Mouse (Mus musculus): ENCODE results near the gene Klhdc2.
A peak's percentile ranks its signal among the peaks of the same experiment; 100 is the strongest.

Gene Klhdc2

GRCm38 (mm10) chr12:69302171-69302570 lies 5.7 kb downstream of the Klhdc2 start:
- DNase-seq: no peak

- no peak for DNase-seq
These were observed 7.6 kb downstream of the Klhdc2 start for GRCm38 (mm10) chr12:69304051-69304450.

GRCm38 (mm10) chr12:69306333-69306732 lies 9.9 kb downstream of the Klhdc2 start:
- DNase-seq: no peak

- DNase-seq: no peak
These were observed 13.2 kb downstream of the Klhdc2 start for GRCm38 (mm10) chr12:69309659-69310058.

- no peak for DNase-seq
These were observed 21.9 kb downstream of the Klhdc2 start for GRCm38 (mm10) chr12:69318431-69318830.

GRCm38 (mm10) chr12:69331187-69331586 lies 34.7 kb downstream of the Klhdc2 start:
- DNase-seq: no peak

GRCm38 (mm10) chr12:69332147-69332546 lies 35.7 kb downstream of the Klhdc2 start:
- DNase-seq: no peak

- DNase-seq: peak; percentile 48
These were observed 37.1 kb downstream of the Klhdc2 start for GRCm38 (mm10) chr12:69333547-69333946.

GRCm38 (mm10) chr12:69349928-69350327 lies 53.4 kb downstream of the Klhdc2 start:
- no peak for DNase-seq

GRCm38 (mm10) chr12:69351685-69352084 lies 55.2 kb downstream of the Klhdc2 start:
- no peak for DNase-seq

GRCm38 (mm10) chr12:69356546-69357299 lies 60.2 kb downstream of the Klhdc2 start, which contains the start of gene Nemf:
TSS of gene Nemf (minus strand) at chr12:69357165.
- DNase-seq: peak; percentile 81

- no peak for DNase-seq
These were observed 60.8 kb downstream of the Klhdc2 start for GRCm38 (mm10) chr12:69357300-69357646.
